Mouse (Mus musculus) MEL (cell line): ENCODE results near the gene Inpp1.

ENCODE experiments used
- CHD2 ChIP-seq: IDR thresholded peaks from 2 replicates; pipeline ENCODE4 v1.6.1; 2011; ENCODE audit warnings: low read length, improper control_type of control experiment
- CTCF ChIP-seq, 3 experiments: IDR thresholded peaks in 2 of 3; conservative IDR thresholded peaks in 1 of 3; 2 replicates each; pipeline ENCODE4 v1.5.1; 2011 to 2012; ENCODE audit warnings: low read length in 3 of 3, low read depth in 2 of 3, mild to moderate bottlenecking in 2 of 3, improper control_type of control experiment in 1 of 3, inconsistent platforms in 1 of 3, mixed read lengths in 1 of 3, moderate library complexity in 1 of 3; ENCODE audit not compliant: control insufficient read depth in 1 of 3, insufficient read depth in 1 of 3, poor library complexity in 1 of 3, severe bottlenecking in 1 of 3
- POLR2A ChIP-seq, 2 experiments: IDR thresholded peaks; 2 replicates each; pipeline ENCODE4 v1.6.1; 2011 to 2012; ENCODE audit warnings: low read length in 2 of 2, mild to moderate bottlenecking in 2 of 2, control low read depth in 1 of 2, improper control_type of control experiment in 1 of 2, low read depth in 1 of 2, moderate library complexity in 1 of 2; ENCODE audit not compliant: control insufficient read depth in 1 of 2, insufficient read depth in 1 of 2, poor library complexity in 1 of 2
- POLR2AphosphoS5 ChIP-seq: IDR thresholded peaks from 2 replicates; pipeline ENCODE4 v1.6.1; 2012; ENCODE audit warnings: low read depth, borderline replicate concordance, mild to moderate bottlenecking, inconsistent platforms, low read length, moderate library complexity, mixed read lengths

DNA sequence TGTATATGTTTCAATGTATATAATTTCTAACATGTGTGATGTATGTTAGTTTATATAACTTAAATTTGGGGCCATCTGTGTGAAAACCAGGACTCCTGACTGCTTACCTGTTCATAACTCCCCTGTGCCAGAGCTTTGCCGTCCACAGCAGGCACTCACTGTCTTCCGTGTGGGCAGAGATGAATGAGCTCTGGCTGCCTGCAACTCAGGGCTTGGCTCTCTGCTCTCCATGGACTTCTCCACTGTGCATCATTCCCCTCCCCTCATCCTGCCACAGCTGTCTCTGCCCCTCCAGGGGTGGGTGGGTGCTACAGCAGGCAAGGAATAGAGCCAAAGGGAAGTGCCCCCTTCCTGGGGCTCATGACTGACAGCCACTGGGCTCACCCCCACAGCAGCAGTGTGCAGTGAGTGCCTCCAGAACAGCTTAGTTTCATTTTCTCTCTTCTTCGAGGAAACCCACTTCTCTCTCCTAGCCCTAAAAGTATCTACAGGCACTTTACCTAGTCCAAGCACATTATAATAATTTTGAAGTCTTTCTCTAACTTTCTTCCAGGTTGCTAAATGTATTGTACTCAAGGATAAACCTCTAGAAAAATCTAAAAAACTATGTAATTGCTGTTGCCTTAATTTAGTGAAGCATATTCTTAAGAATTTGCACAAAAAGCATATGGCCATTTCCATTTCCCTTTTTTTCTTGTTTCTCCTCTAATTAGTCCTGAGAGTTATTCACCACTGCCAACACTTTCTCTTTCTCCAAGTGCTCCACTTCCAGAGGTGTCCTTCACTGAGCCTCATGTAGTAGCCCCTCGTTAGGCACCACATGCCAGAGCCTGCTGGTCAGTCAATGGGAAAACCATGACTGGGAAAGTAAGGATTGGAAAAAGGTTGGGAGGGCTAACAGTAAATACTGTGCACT lies 53.3 kb downstream of the Inpp1 start:
- TF ChIP-seq CHD2 (no peak), CTCF (IDR thresholded peaks at IDR 0.05 in 2 of 3, conservative IDR thresholded peaks at IDR 0.05 in 1 of 3; ENCODE audit: control insufficient read depth in 1 of 3, insufficient read depth in 1 of 3, low read depth in 2 of 3, low read length in 3 of 3, poor library complexity in 1 of 3, severe bottlenecking in 1 of 3) (no peak), POLR2AphosphoS5 (no peak), POLR2A (IDR thresholded peaks at IDR 0.05; ENCODE audit: control insufficient read depth in 1 of 2, insufficient read depth in 1 of 2, low read depth in 1 of 2, low read length in 2 of 2, poor library complexity in 1 of 2) (no peak)
